Mouse (Mus musculus) forebrain, embryonic 13.5 days (tissue): ENCODE measurements at regions not wholly inside any gene's neighbourhood (a gene's known extent, or its start where the extent isn't known, plus 50 kb on each side); places are given as distances from the start of the nearest gene placed in this dataset.

Experiments used
- ATAC-seq: fragments of 200-750 bp; cut with Nextera tagmentation; 2 replicates; pipeline ENCODE4 v1.8.0; 2017
- H3K27ac ChIP-seq: fragments of 300-500 bp; sonication (generic); 2 replicates; pipeline ENCODE4 v1.5.1; 2015; ENCODE audit warnings: inconsistent platforms, mild to moderate bottlenecking, moderate library complexity
- H3K27me3 ChIP-seq: fragments of 300-500 bp; sonication (generic); 2 replicates; pipeline ENCODE4 v1.6.1; 2015; ENCODE audit warnings: mild to moderate bottlenecking, inconsistent platforms
- H3K36me3 ChIP-seq: fragments of 300-500 bp; sonication (generic); 2 replicates; pipeline ENCODE4 v1.6.1; 2015; ENCODE audit warnings: mild to moderate bottlenecking, inconsistent platforms; ENCODE audit not compliant: poor library complexity, severe bottlenecking
- H3K4me1 ChIP-seq: fragments of 300-500 bp; sonication (generic); 2 replicates; pipeline ENCODE4 v1.6.1; 2015; ENCODE audit warnings: inconsistent platforms
- H3K4me2 ChIP-seq: fragments of 300-500 bp; sonication (generic); 2 replicates; pipeline ENCODE4 v1.6.1; 2015; ENCODE audit warnings: inconsistent platforms, mild to moderate bottlenecking, moderate library complexity
- H3K4me3 ChIP-seq: fragments of 300-500 bp; sonication (generic); 2 replicates; pipeline ENCODE4 v1.5.1; 2015; ENCODE audit warnings: mild to moderate bottlenecking, inconsistent platforms
- H3K9ac ChIP-seq: fragments of 300-500 bp; sonication (generic); 2 replicates; pipeline ENCODE4 v1.6.1; 2015; ENCODE audit warnings: mild to moderate bottlenecking, inconsistent platforms
- H3K9me3 ChIP-seq: fragments of 300-500 bp; sonication (generic); replicated peaks from 2 replicates; pipeline ENCODE4 v1.6.1; 2016; ENCODE audit warnings: inconsistent platforms
- WGBS: fragments of 180-500 bp; shearing (Covaris S2); methylation state at CpG from one replicate; pipeline ENCODE4 v1.1.7; 2015; 5-methylcytosine and 5-hydroxymethylcytosine counted together

DNA sequence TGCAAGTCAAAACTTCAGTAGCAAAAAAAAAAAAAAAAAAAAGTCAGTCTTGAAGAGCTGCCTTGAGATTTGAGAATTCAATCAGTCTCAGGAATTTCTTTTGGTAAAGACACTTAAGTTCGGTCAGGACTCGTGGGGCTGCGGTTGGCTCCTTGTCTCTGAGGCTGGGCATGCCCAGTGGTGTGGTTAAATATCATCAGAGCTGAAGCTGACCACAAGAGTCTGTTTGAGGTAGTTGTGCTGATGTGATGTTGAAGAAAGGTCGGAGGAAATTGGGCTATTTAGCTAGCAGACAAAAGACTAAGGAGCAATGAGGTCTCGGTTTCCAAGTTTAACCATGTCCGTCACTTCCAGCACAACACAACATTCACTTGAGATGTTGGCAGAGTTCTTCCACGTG lies 240.4 kb downstream of the En1 start:
- Histone ChIP-seq H3K36me3 (no peaks in the 10 kb centered on the region), H3K4me3 (no peak overlapping the region), H3K27me3 (no peaks in the 10 kb centered on the region), H3K9me3 (no peaks in the 10 kb centered on the region), H3K4me1 (no peaks in the 10 kb centered on the region), H3K4me2 (no peak overlapping the region), H3K27ac (no peak overlapping the region), H3K9ac (no peak overlapping the region)
- 68% methylated on average over 7 of the region's 7 CpGs for WGBS
- ATAC-seq = no peak

GRCm38 (mm10) chr1:120846146-120846545 lies 243.9 kb downstream of the En1 start:
- Histone ChIP-seq H3K4me3 (no peak overlapping the region), H3K4me2 (no peak overlapping the region), H3K9me3 (no peaks in the 10 kb centered on the region), H3K9ac (no peak overlapping the region), H3K36me3 (no peaks in the 10 kb centered on the region), H3K4me1 (no peaks in the 10 kb centered on the region), H3K27me3 (no peaks in the 10 kb centered on the region), H3K27ac (no peak overlapping the region)
- no peak for ATAC-seq
- 74% methylated on average over 2 of the region's 2 CpGs for WGBS

DNA sequence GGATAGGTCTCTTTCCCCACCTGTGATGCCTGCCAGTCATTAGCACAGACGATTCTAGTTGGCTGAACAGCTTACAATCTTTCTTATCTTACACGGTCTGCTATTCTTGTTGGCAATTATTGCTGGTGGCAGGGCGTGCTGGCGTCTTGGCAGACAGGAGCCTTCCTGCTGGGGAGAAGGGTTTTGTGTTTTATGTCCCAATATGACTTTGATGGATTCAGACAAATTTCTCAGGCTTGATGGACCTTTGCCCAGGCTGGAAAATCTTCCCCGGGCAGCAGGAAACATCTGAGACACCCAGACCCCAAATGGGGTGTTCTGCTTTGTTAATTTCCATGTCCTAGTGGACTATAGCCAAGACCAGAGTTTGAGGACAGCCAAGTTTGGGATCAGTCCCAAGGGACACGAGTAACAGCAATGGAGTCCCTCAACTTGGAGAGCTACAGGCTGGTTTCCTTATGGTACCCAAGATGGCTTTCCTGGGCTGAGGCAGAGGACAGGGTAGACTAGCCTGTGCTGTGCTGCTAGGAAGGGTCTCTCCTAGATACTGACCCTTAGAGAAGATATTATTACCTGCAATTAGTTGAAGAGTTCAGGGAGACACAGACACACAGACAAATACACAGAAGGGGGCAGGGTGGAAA lies 249.8 kb downstream of the En1 start:
- Histone ChIP-seq H3K9ac (no peak overlapping the region), H3K4me2 (no peak overlapping the region), H3K9me3 (no peaks in the 10 kb centered on the region), H3K27me3 (no peaks in the 10 kb centered on the region), H3K27ac (no peak overlapping the region), H3K4me3 (no peak overlapping the region), H3K4me1 (no peaks in the 10 kb centered on the region), H3K36me3 (no peaks in the 10 kb centered on the region)
- ATAC-seq = peak; percentile 59; the same call in 1 of the 2 replicates
- 58% methylated on average over 6 of the region's 6 CpGs for whole genome bisulfite sequencing

DNA sequence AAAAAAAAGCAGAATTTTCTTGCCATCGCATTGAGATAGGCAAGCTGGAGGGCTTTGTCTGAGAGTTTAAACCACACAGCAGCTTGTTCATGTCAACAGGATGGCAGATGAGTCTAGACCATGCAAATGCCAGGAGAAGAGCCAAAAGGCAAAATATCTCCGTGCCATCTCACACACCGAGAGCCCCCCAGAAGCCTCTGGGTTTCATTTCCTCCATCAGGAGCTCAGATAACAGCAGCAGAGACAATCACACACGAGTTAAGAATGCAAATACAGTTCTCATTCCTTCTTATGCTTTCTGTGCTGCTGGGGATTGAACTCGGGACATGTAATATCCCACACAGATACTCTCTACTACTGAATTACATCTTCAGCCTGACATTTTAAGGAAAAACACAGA lies 255.3 kb downstream of the En1 start:
- ATAC-seq = no peak
- 83% methylated on average over 5 of the region's 5 CpGs for WGBS

DNA sequence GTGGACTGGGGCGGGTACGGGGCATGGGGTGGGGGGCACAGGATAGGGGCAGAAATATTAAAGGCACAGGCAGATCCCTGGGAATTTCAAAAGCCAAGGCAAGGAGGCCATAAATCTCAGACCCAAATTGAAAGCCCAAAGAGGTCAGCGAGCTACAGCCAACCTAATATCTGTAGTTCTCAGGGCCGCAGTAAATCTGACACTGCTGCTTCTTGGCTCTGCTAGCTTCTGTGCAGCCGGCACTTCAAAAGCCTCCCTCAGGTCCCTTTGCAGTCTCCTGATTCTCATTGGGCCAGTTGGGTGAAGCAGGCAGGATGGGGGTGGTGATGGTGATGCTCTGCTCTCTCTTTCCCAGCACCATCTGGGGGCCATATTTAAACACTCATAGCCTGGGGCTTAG lies 257.3 kb downstream of the En1 start:
- Histone ChIP-seq H3K4me2 (no peak overlapping the region), H3K9me3 (no peaks in the 10 kb centered on the region), H3K27me3 (no peaks in the 10 kb centered on the region), H3K36me3 (no peaks in the 10 kb centered on the region), H3K4me3 (no peak overlapping the region), H3K27ac (no peak overlapping the region), H3K9ac (no peak overlapping the region), H3K4me1 (no peaks in the 10 kb centered on the region)
- no peak for ATAC-seq
- 81% methylated on average over 5 of the region's 5 CpGs for WGBS

More for the DNA sequence above, 255.3 kb downstream of the En1 start:
- Histone ChIP-seq H3K36me3 (no peaks in the 10 kb centered on the region), H3K9ac (no peak overlapping the region), H3K4me1 (no peaks in the 10 kb centered on the region), H3K9me3 (no peaks in the 10 kb centered on the region), H3K4me2 (no peak overlapping the region), H3K27me3 (no peaks in the 10 kb centered on the region), H3K27ac (no peak overlapping the region), H3K4me3 (no peak overlapping the region)

GRCm38 (mm10) chr1:120872554-120872953 lies 270.3 kb downstream of the En1 start:
- no peak overlapping the region for H3K27ac ChIP-seq
- H3K9ac ChIP-seq = no peak overlapping the region
- H3K27me3 ChIP-seq = no peaks in the 10 kb centered on the region
- H3K4me1 ChIP-seq = 0 out of 2 replicates have a peak, but pooled peaks cover 4% of the 10 kb centered on the region
- WGBS = 29% methylated on average over 7 of the region's 7 CpGs
- no peak overlapping the region for H3K4me2 ChIP-seq
- no peak overlapping the region for H3K4me3 ChIP-seq
- no peak for ATAC-seq
- no peaks in the 10 kb centered on the region for H3K36me3 ChIP-seq
- H3K9me3 ChIP-seq = no peaks in the 10 kb centered on the region

- 54% methylated on average over 10 of the region's 10 CpGs for WGBS
- Histone ChIP-seq H3K4me2 (no peak overlapping the region), H3K4me3 (no peak overlapping the region), H3K9me3 (no peaks in the 10 kb centered on the region), H3K27me3 (no peaks in the 10 kb centered on the region), H3K36me3 (no peaks in the 10 kb centered on the region), H3K27ac (0 out of 2 replicates have a peak overlapping the region, but pooled peaks have one; percentile 46), H3K4me1 (peaks cover 18% of the 10 kb centered on the region), H3K9ac (no peak overlapping the region)
- ATAC-seq = peak; percentile 63
These were observed 280.8 kb downstream of the En1 start for GRCm38 (mm10) chr1:120882959-120883549.

DNA sequence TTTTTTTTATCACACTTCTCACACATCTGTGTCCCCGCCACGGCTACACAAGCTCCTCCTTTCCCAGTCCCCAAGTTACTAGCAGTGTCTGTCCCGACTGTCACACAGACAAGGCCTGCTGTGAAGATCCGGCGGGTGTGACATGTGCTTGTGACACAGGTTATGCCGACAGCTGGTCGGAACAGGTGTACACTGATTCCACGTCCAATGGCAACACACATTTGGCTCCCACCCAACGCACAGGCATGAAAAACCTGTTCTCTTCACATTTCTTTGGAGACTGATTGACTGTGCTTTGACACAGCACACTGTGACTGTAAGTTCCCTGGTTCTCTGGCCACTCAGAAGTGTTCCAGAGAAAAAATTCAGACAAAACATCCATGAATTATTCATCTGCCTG lies 281.4 kb downstream of the En1 start:
- WGBS = 45% methylated on average over 9 of the region's 9 CpGs
- Histone ChIP-seq H3K36me3 (no peaks in the 10 kb centered on the region), H3K4me1 (peaks cover 18% of the 10 kb centered on the region), H3K9me3 (no peaks in the 10 kb centered on the region), H3K4me2 (no peak overlapping the region), H3K9ac (no peak overlapping the region), H3K27me3 (no peaks in the 10 kb centered on the region), H3K27ac (0 out of 2 replicates have a peak overlapping the region, but pooled peaks have one; percentile 46), H3K4me3 (no peak overlapping the region)
- ATAC-seq = peak; percentile 85

- Histone ChIP-seq H3K9ac (no peak overlapping the region), H3K4me1 (peaks cover 12% of the 10 kb centered on the region), H3K4me2 (no peak overlapping the region), H3K27me3 (no peaks in the 10 kb centered on the region), H3K27ac (no peak overlapping the region), H3K36me3 (no peaks in the 10 kb centered on the region), H3K9me3 (no peaks in the 10 kb centered on the region), H3K4me3 (no peak overlapping the region)
- WGBS = 79% methylated on average over 6 of the region's 6 CpGs
- ATAC-seq = no peak
These were observed 308.6 kb downstream of the En1 start for GRCm38 (mm10) chr1:120910801-120911200.

GRCm38 (mm10) chr1:120911962-120912670 lies 309.9 kb downstream of the En1 start:
- no peak overlapping the region for H3K27ac ChIP-seq
- ATAC-seq = peak; percentile 77
- no peaks in the 10 kb centered on the region for H3K27me3 ChIP-seq
- H3K4me1 ChIP-seq = peaks cover 12% of the 10 kb centered on the region
- 32% methylated on average over 8 of the region's 8 CpGs for WGBS
- H3K9ac ChIP-seq = no peak overlapping the region
- no peaks in the 10 kb centered on the region for H3K36me3 ChIP-seq
- no peaks in the 10 kb centered on the region for H3K9me3 ChIP-seq
- H3K4me2 ChIP-seq = no peak overlapping the region
- no peak overlapping the region for H3K4me3 ChIP-seq

- Histone ChIP-seq H3K4me2 (no peak overlapping the region), H3K9me3 (no peaks in the 10 kb centered on the region), H3K36me3 (no peaks in the 10 kb centered on the region), H3K4me1 (no peaks in the 10 kb centered on the region), H3K27ac (no peak overlapping the region), H3K9ac (no peak overlapping the region), H3K27me3 (no peaks in the 10 kb centered on the region), H3K4me3 (no peak overlapping the region)
- 82% methylated on average over 3 of the region's 3 CpGs for WGBS
- no peak for ATAC-seq
These were observed 319.3 kb downstream of the En1 start for GRCm38 (mm10) chr1:120921540-120921939.

- Histone ChIP-seq H3K4me3 (no peak overlapping the region), H3K27me3 (no peaks in the 10 kb centered on the region), H3K9me3 (no peaks in the 10 kb centered on the region), H3K36me3 (no peaks in the 10 kb centered on the region), H3K9ac (no peak overlapping the region), H3K4me1 (no peaks in the 10 kb centered on the region), H3K27ac (no peak overlapping the region), H3K4me2 (no peak overlapping the region)
- WGBS = 74% methylated on average over 3 of the region's 3 CpGs
- ATAC-seq = no peak
These were observed 323.1 kb downstream of the En1 start for GRCm38 (mm10) chr1:120925271-120925670.
